Mouse (Mus musculus) testis, adult 2 months (tissue): Measurements from ENCODE around the gene Lrrc47. TPM values are rescaled to one million over a fixed set of nuclear protein-coding genes. Genes with fewer than 3 reads are reported as not detected.

ENCODE experiments used
- H3K27ac ChIP-seq: fragments of 200-500 bp; 2 replicates; pipeline ENCODE4 v1.5.1; 2012; ENCODE audit warnings: low read depth, low read length; ENCODE audit not compliant: control insufficient read depth, insufficient read depth
- H3K27me3 ChIP-seq: fragments of 200-500 bp; 2 replicates; pipeline ENCODE4 v1.6.1; 2012; ENCODE audit warnings: mild to moderate bottlenecking, low read length, moderate library complexity; ENCODE audit not compliant: control insufficient read depth, insufficient read depth
- H3K36me3 ChIP-seq: fragments of 200-500 bp; 2 replicates; pipeline ENCODE4 v1.6.1; 2012; ENCODE audit warnings: mild to moderate bottlenecking, low read length; ENCODE audit not compliant: control insufficient read depth, insufficient read depth
- H3K4me1 ChIP-seq: fragments of 200-500 bp; 2 replicates; pipeline ENCODE4 v1.6.1; 2012; ENCODE audit warnings: low read length; ENCODE audit not compliant: control insufficient read depth, insufficient read depth
- H3K4me3 ChIP-seq: fragments of 200-500 bp; 2 replicates; pipeline ENCODE4 v1.5.1; 2012; ENCODE audit warnings: low read depth, mild to moderate bottlenecking, low read length, moderate library complexity, mixed read lengths; ENCODE audit not compliant: control insufficient read depth
- CTCF ChIP-seq: fragments of 200-500 bp; IDR thresholded peaks from 2 replicates; pipeline ENCODE4 v1.5.1; 2012; ENCODE audit warnings: low read depth, mild to moderate bottlenecking, inconsistent platforms, low read length, moderate library complexity; ENCODE audit not compliant: control insufficient read depth, insufficient read depth, insufficient replicate concordance
- POLR2A ChIP-seq: fragments of 200-500 bp; IDR thresholded peaks from 2 replicates; pipeline ENCODE4 v1.6.1; 2012; ENCODE audit warnings: low read depth, mild to moderate bottlenecking, inconsistent platforms, low read length, moderate library complexity; ENCODE audit not compliant: control insufficient read depth
- polyA plus RNA-seq: library from polyadenylated mRNA; depleted of rRNA; stranded (reverse); fragments of >200 nt; gene quantifications from 2 replicates; pipeline ENCODE4 v1.2.3, GENCODE M21; 2012

Lrrc47 gene
- polyA plus RNA-seq, 1 experiment = 58.8 TPM

DNA sequence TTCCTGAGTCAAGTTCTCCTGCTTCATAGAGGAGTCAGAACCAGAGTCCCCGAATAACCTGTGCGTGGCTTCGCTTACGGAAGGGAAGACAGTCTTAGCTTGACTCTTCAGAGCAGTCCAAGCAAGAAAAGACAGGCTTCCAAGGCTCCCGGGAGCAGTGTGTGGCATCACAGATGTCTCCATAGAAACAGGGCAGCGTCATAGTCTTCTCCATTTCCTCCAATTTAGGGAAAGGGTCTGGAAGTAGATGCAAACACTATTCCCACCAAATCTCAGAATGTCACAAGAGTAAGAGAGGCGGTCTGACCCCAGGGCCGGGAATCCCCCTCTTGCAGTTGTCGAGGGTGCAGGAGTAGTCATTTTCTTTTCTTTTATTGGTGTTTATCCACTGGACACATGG, 31.0 kb downstream of the Lrrc47 start, which contains the start of gene Ccdc27:
TSS of gene Ccdc27 (minus strand) at position 101 of the 400 bp plus-strand sequence.
- Histone ChIP-seq H3K4me1 (no peaks in the 10 kb centered on the region), H3K36me3 (no peaks in the 10 kb centered on the region), H3K27ac (no peak within 1 kb of the TSS), H3K4me3 (peak within 1 kb of the TSS; percentile 73), H3K27me3 (no peaks in the 10 kb centered on the region)
- no peak; the same call in 1 of the 2 replicates for TF ChIP-seq POLR2A
- no peak for TF ChIP-seq CTCF

DNA sequence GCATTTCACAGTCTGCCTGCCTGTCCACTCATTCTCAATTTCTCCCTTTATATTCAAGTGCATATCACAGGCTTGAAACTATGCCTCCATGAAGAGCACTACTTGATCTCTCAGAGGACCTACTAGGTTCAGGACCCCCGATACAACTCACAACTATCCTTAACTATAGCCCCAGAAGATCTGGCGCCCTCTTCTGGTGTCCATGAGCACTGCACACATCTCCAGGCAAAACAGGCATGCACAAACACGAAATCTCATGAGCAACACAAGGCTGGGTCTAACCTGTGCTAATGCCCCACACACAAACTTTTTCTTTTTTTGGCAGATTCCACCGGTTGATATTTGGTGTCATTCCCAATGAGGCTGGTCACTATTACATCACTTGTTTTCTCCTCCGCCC, 34.3 kb downstream of the Lrrc47 start:
- no peak overlapping the region for H3K27ac ChIP-seq
- TF ChIP-seq POLR2A (no peak), CTCF (peak; percentile 40; the same call in 1 of the 2 replicates)
- no peaks in the 10 kb centered on the region for H3K4me1 ChIP-seq
- peak overlapping the region; percentile 47 for H3K4me3 ChIP-seq
- no peaks in the 10 kb centered on the region for H3K36me3 ChIP-seq
- H3K27me3 ChIP-seq = no peaks in the 10 kb centered on the region

- Histone ChIP-seq H3K27me3 (no peaks in the 10 kb centered on the region), H3K36me3 (no peaks in the 10 kb centered on the region), H3K4me1 (no peaks in the 10 kb centered on the region; the same call in 1 of the 2 replicates), H3K4me3 (no peak overlapping the region), H3K27ac (no peak overlapping the region)
- no peak for TF ChIP-seq POLR2A
- no peak for TF ChIP-seq CTCF
Observed at GRCm38 (mm10) chr4:154051401-154051800, 39.9 kb downstream of the Lrrc47 start.

- Histone ChIP-seq H3K36me3 (no peaks in the 10 kb centered on the region), H3K27me3 (no peaks in the 10 kb centered on the region), H3K4me1 (no peaks in the 10 kb centered on the region; the same call in 1 of the 2 replicates), H3K27ac (no peak overlapping the region), H3K4me3 (no peak overlapping the region)
- TF ChIP-seq CTCF = peak; percentile 14; the same call in 1 of the 2 replicates
- TF ChIP-seq POLR2A = no peak
Observed at GRCm38 (mm10) chr4:154053065-154053464, 41.5 kb downstream of the Lrrc47 start.

- no peak for TF ChIP-seq POLR2A
- TF ChIP-seq CTCF = no peak
- Histone ChIP-seq H3K27ac (no peak overlapping the region), H3K4me3 (no peak overlapping the region), H3K4me1 (no peaks in the 10 kb centered on the region; the same call in 1 of the 2 replicates), H3K36me3 (no peaks in the 10 kb centered on the region), H3K27me3 (no peaks in the 10 kb centered on the region)
Observed at GRCm38 (mm10) chr4:154055482-154055881, 44.0 kb downstream of the Lrrc47 start.

GRCm38 (mm10) chr4:154056046-154056445, 44.5 kb downstream of the Lrrc47 start:
- no peaks in the 10 kb centered on the region for H3K27me3 ChIP-seq
- H3K4me3 ChIP-seq = no peak overlapping the region
- H3K27ac ChIP-seq = no peak overlapping the region

DNA sequence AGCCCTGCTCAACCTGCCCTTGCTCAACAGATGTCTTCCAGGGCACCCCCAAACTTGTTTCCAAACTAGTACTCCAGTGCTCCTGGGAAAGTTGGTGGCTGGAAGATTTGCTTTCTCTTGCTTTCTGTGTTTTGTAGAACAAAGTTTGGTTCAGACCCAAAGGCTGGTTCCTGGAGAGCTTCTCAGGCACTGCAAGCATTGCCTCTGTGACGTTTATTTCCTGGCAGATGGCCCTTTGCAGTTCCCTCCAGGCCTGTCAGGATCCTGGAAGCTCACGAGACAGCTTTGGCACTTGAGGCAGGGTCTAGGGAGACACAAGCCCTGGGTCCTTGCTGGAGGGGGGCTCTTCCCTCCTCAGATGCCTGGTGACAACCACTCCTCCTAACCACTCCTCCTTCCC, 45.1 kb downstream of the Lrrc47 start:
- TF ChIP-seq POLR2A (no peak), CTCF (no peak)
- Histone ChIP-seq H3K36me3 (no peaks in the 10 kb centered on the region), H3K4me3 (no peak overlapping the region), H3K27me3 (no peaks in the 10 kb centered on the region), H3K4me1 (no peaks in the 10 kb centered on the region; the same call in 1 of the 2 replicates), H3K27ac (no peak overlapping the region)

More at GRCm38 (mm10) chr4:154056046-154056445, 44.5 kb downstream of the Lrrc47 start:
- H3K36me3 ChIP-seq = no peaks in the 10 kb centered on the region
- no peaks in the 10 kb centered on the region; the same call in 1 of the 2 replicates for H3K4me1 ChIP-seq
- no peak for TF ChIP-seq POLR2A
- TF ChIP-seq CTCF = no peak

DNA sequence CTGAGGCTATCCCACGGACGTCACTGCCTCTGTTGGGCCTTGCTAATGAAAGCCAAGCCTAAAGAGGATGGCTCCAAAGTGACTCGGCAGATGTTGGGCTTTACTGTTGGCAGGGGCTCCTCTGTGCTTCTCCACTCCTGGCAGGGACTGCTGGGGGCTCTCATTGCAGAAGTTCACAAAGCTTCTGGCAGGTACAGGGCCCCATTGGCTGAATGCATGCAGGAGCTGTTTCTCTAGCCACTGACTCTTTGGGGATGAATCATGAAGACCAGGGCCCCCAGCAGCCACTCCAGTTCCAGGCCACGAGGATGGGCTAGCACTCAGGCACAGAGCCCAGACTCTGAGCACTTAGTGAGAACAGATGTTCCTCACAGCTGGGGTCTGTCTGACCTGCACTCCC, 46.2 kb downstream of the Lrrc47 start:
- Histone ChIP-seq H3K4me1 (no peaks in the 10 kb centered on the region; the same call in 1 of the 2 replicates), H3K27ac (no peak overlapping the region), H3K27me3 (no peaks in the 10 kb centered on the region), H3K36me3 (no peaks in the 10 kb centered on the region), H3K4me3 (no peak overlapping the region)
- TF ChIP-seq CTCF (no peak), POLR2A (no peak)
